Mouse (Mus musculus): Measurements from ENCODE around the gene Opn4. TPM values are rescaled to one million over a fixed set of nuclear protein-coding genes. Genes with fewer than 3 reads are reported as not detected.
A peak's percentile ranks its signal among the peaks of the same experiment; 100 is the strongest.

The Opn4 gene
- polyA plus RNA-seq, 1 experiment from 2014 or later = 0.16 TPM

DNA sequence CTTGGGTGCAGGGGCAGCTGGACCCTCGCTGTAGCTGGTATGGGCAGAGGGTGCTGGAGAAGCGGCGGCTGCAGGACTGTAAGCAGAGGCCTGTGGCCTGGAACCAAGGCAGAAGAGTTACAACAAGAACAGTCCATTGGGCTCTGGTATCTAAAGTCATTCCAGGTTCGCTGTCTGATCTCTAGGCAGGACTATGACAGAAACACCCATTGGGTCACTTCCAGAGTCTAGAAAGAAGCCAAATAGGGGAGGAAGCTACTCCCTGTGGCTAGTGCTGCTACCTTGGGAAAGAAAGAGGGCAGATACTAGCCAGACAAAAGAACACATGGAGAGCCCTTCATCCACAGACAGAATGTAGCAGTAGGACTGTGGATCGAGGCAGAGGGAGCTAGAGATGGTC, 47.7 kb downstream of the Opn4 start:
- Histone ChIP-seq H3K27ac (no peak overlapping the region), H3K27me3 (peaks cover 3% of the 10 kb centered on the region; the same call in 1 of the 2 replicates), H3K4me1 (replicated peaks) (0 out of 2 replicates have a peak, but pooled peaks cover 6% of the 10 kb centered on the region), H3K4me3 (replicated peaks) (no peak overlapping the region), H3K4me2 (replicated peaks) (no peak overlapping the region), H3K9me3 (no peaks in the 10 kb centered on the region), H3K9ac (replicated peaks) (no peak overlapping the region), H3K36me3 (no peaks in the 10 kb centered on the region)
- no peak for ATAC-seq
- WGBS = 90% methylated on average over 5 of the region's 5 CpGs

GRCm38 (mm10) chr14:34549004-34549671, 50.8 kb downstream of the Opn4 start:
- ATAC-seq = peak; percentile 98
- Histone ChIP-seq H3K9ac (replicated peaks) (peak overlapping the region; percentile 86), H3K27ac (peak overlapping the region; percentile 86), H3K4me2 (replicated peaks) (peak overlapping the region; percentile 83), H3K4me1 (replicated peaks) (0 out of 2 replicates have a peak, but pooled peaks cover 6% of the 10 kb centered on the region), H3K36me3 (no peaks in the 10 kb centered on the region), H3K9me3 (no peaks in the 10 kb centered on the region), H3K27me3 (peaks cover 10% of the 10 kb centered on the region; the same call in 1 of the 2 replicates), H3K4me3 (replicated peaks) (peak overlapping the region; percentile 85)
- WGBS = under 1% methylated on average over 46 of the region's 55 CpGs

- H3K4me1 ChIP-seq (replicated peaks) = 0 out of 2 replicates have a peak, but pooled peaks cover 6% of the 10 kb centered on the region
- peaks cover 10% of the 10 kb centered on the region; the same call in 1 of the 2 replicates for H3K27me3 ChIP-seq
- WGBS = under 1% methylated on average over 27 of the region's 27 CpGs
- no peaks in the 10 kb centered on the region for H3K36me3 ChIP-seq
- peak overlapping the region; percentile 86 for H3K27ac ChIP-seq
- no peaks in the 10 kb centered on the region for H3K9me3 ChIP-seq
- peak overlapping the region; percentile 83 for H3K4me2 ChIP-seq (replicated peaks)
- H3K9ac ChIP-seq (replicated peaks) = peak overlapping the region; percentile 86
- H3K4me3 ChIP-seq (replicated peaks) = peak overlapping the region; percentile 85
- peak; percentile 63 for ATAC-seq
Measured at GRCm38 (mm10) chr14:34548391-34549001, 51.4 kb downstream of the Opn4 start.

DNA sequence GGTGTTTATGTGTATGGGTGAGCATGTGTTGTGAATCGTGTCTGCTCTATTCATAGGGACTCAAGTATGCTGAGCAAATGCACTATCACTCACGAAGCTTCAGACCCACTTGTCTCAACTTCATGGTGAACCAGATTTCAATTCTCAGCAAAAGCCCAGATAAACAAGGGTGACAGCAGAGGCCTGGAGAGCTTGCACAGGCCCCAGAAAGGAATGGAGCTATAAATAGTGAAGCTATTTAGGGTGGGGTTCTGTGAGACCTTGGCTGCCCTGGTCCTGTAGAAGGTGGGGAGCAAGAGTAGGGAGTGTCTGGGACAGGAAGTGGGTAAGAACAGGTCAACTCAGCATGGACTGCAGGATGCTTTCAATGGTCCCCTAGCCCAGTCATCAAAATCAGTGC, 55.4 kb downstream of the Opn4 start:
- 83% methylated on average over 2 of the region's 2 CpGs for WGBS
- no peak overlapping the region for H3K27ac ChIP-seq
- H3K27me3 ChIP-seq = peaks cover 10% of the 10 kb centered on the region; the same call in 1 of the 2 replicates
- H3K9ac ChIP-seq (replicated peaks) = no peak overlapping the region
- H3K9me3 ChIP-seq = no peaks in the 10 kb centered on the region
- H3K36me3 ChIP-seq = no peaks in the 10 kb centered on the region
- no peak overlapping the region for H3K4me2 ChIP-seq (replicated peaks)
- H3K4me3 ChIP-seq (replicated peaks) = no peak overlapping the region
- no peak for ATAC-seq
- 0 out of 2 replicates have a peak, but pooled peaks cover 5% of the 10 kb centered on the region for H3K4me1 ChIP-seq (replicated peaks)

DNA sequence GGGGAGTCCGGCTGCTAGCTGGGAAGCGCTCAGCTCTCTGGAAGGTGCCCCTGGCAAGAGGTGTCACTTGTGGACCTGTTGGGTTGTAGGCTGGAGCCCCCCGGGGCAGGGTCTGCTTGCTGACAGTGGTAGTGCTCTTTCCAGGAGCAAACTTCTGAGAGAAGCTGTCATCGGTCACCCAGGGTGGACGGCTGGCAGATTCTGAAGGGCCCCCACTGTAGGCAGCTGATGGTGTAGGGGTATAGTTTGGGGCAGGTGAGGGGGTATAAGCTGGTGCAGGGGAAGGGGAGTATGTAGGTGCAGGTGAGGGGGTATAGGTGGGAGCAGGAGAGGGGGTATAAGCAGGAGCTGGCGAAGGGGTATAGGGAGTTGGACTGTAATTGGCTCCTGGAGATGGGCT, 55.9 kb downstream of the Opn4 start:
- WGBS = 93% methylated on average over 6 of the region's 6 CpGs
- Histone ChIP-seq H3K36me3 (no peaks in the 10 kb centered on the region), H3K4me2 (replicated peaks) (no peak overlapping the region), H3K27ac (no peak overlapping the region), H3K9ac (replicated peaks) (no peak overlapping the region), H3K4me1 (replicated peaks) (0 out of 2 replicates have a peak, but pooled peaks cover 4% of the 10 kb centered on the region), H3K9me3 (no peaks in the 10 kb centered on the region), H3K4me3 (replicated peaks) (no peak overlapping the region), H3K27me3 (peaks cover 10% of the 10 kb centered on the region; the same call in 1 of the 2 replicates)
- ATAC-seq = no peak

- Histone ChIP-seq H3K9me3 (no peaks in the 10 kb centered on the region), H3K36me3 (no peaks in the 10 kb centered on the region), H3K27ac (no peak overlapping the region), H3K4me2 (replicated peaks) (no peak overlapping the region), H3K9ac (replicated peaks) (no peak overlapping the region), H3K4me1 (replicated peaks) (0 out of 2 replicates have a peak, but pooled peaks cover 4% of the 10 kb centered on the region), H3K4me3 (replicated peaks) (no peak overlapping the region), H3K27me3 (peaks cover 10% of the 10 kb centered on the region; the same call in 1 of the 2 replicates)
- 77% methylated on average over 6 of the region's 6 CpGs for WGBS
- no peak for ATAC-seq
Measured at GRCm38 (mm10) chr14:34543596-34543995, 56.3 kb downstream of the Opn4 start.

GRCm38 (mm10) chr14:34541896-34542295, 58.0 kb downstream of the Opn4 start:
- Histone ChIP-seq H3K36me3 (no peaks in the 10 kb centered on the region), H3K4me2 (replicated peaks) (no peak overlapping the region), H3K4me1 (replicated peaks) (no peaks in the 10 kb centered on the region), H3K9ac (replicated peaks) (no peak overlapping the region), H3K27ac (no peak overlapping the region), H3K9me3 (no peaks in the 10 kb centered on the region), H3K27me3 (0 out of 2 replicates have a peak, but pooled peaks cover 8% of the 10 kb centered on the region), H3K4me3 (replicated peaks) (no peak overlapping the region)
- no peak for ATAC-seq
- 87% methylated on average over 5 of the region's 5 CpGs for WGBS

DNA sequence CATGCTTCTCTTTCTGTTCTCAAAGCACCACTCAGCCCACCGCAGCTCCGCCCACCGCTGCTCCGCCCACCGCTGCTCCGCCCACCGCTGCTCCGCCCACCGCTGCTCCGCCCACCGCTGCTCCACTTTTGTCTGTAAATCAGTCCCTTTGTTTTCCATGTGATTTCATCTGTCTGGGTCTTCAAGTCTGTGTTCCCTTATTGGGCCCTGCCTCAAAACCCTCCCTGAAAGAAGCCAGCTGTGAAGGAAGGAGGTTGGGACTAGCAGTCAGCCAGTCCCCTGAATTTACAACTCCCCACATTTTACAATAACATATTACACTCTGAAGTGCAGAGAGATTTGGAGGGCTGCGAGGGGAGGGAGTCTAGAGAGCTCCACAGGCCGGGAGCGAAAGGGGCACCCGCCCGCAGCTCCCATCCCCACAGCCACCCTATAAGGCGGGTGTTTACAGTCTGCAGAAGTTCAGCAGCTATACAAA, 59.2 kb downstream of the Opn4 start:
- no peak overlapping the region for H3K27ac ChIP-seq
- WGBS = 13% methylated on average over 17 of the region's 17 CpGs
- no peaks in the 10 kb centered on the region for H3K9me3 ChIP-seq
- H3K36me3 ChIP-seq = no peaks in the 10 kb centered on the region
- no peak overlapping the region for H3K4me3 ChIP-seq (replicated peaks)
- H3K27me3 ChIP-seq = 0 out of 2 replicates have a peak, but pooled peaks cover 2% of the 10 kb centered on the region
- no peaks in the 10 kb centered on the region for H3K4me1 ChIP-seq (replicated peaks)
- 0 out of 2 replicates have a peak overlapping the region, but pooled peaks have one; percentile 1 for H3K4me2 ChIP-seq (replicated peaks)
- 0 out of 2 replicates have a peak, but pooled peaks have one; percentile 20 for ATAC-seq
- H3K9ac ChIP-seq (replicated peaks) = no peak overlapping the region

Other genes starting within 250 kb of the Opn4 start
- not detected in 2 replicates for gene Fam25c, start 244.7 kb downstream of the Opn4 start, polyA plus RNA-seq (2015; fragmentation: Nextera tagmentation; extraction: Ambion mirVana)
- gene Sncg, start 225.4 kb downstream of the Opn4 start, polyA plus RNA-seq (2015; fragmentation: Nextera tagmentation; extraction: Ambion mirVana) = 57.7 and 61.2 TPM in 2 replicates
- 4.9 and 5.5 TPM in 2 replicates for gene Mmrn2, start 224.7 kb downstream of the Opn4 start, polyA plus RNA-seq (2015; fragmentation: Nextera tagmentation; extraction: Ambion mirVana)
- 18.1 and 21.4 TPM in 2 replicates for gene Bmpr1a, start 96.8 kb downstream of the Opn4 start, polyA plus RNA-seq (2015; fragmentation: Nextera tagmentation; extraction: Ambion mirVana)
- not detected in 2 replicates for gene 9230112D13Rik, start 77.3 kb downstream of the Opn4 start, polyA plus RNA-seq (2015; fragmentation: Nextera tagmentation; extraction: Ambion mirVana)
- gene Ldb3, start 11.5 kb downstream of the Opn4 start, polyA plus RNA-seq (2015; fragmentation: Nextera tagmentation; extraction: Ambion mirVana) = 0.11 and 0.32 TPM in 2 replicates
- 20.8 and 22.5 TPM in 2 replicates for gene Wapl, start 73.8 kb upstream of the Opn4 start, polyA plus RNA-seq (2015; fragmentation: Nextera tagmentation; extraction: Ambion mirVana)
- gene Grid1, start 220.0 kb upstream of the Opn4 start, polyA plus RNA-seq (2015; fragmentation: Nextera tagmentation; extraction: Ambion mirVana) = 2.5 and 2.7 TPM in 2 replicates